Mouse (Mus musculus): ENCODE data around the gene Esr1. TPM values are rescaled to one million over a fixed set of nuclear protein-coding genes. Genes with fewer than 3 reads are reported as not detected.
A peak's percentile ranks its signal among the peaks of the same experiment; 100 is the strongest.

The Esr1 gene
- polyA plus RNA-seq, 1 experiment from 2014 or later: 0.26 TPM

DNA sequence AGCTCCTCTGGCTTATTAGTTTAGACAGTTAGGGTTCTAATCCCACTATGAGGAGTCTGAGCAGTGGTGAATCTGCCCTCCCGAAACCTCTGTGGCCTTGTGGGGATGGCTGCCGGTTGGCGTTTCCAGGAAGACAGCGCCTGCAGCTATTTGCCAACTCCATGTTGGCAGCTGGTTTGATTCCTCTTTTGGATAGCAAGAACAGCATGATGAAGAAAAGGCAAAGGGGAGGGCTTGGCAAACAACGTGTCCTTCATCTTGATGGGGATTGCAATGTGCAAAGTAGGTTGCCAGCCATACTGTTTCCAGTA is 10.1 kb downstream of the Esr1 start:
- H3K9me3 ChIP-seq: no peaks in the 10 kb centered on the region
- ATAC-seq (ENCODE audit: borderline replicate concordance, extremely low read depth, low FRiP score, low TSS enrichment): no peak
- H3K4me3 ChIP-seq: no peak overlapping the region
- no peak overlapping the region for H3K4me2 ChIP-seq
- H3K9ac ChIP-seq: no peak overlapping the region
- H3K27ac ChIP-seq: no peak overlapping the region
- H3K27me3 ChIP-seq: no peaks in the 10 kb centered on the region
- H3K36me3 ChIP-seq: no peaks in the 10 kb centered on the region
- WGBS: 85% methylated on average over 5 of the region's 5 CpGs
- no peaks in the 10 kb centered on the region for H3K4me1 ChIP-seq

- Histone ChIP-seq H3K9ac (no peak overlapping the region), H3K4me2 (no peak overlapping the region), H3K4me1 (no peaks in the 10 kb centered on the region), H3K27me3 (no peaks in the 10 kb centered on the region), H3K4me3 (no peak overlapping the region), H3K9me3 (no peaks in the 10 kb centered on the region), H3K36me3 (no peaks in the 10 kb centered on the region), H3K27ac (no peak overlapping the region)
- ATAC-seq (ENCODE audit: borderline replicate concordance, extremely low read depth, low FRiP score, low TSS enrichment): no peak
These were observed 11.9 kb downstream of the Esr1 start for GRCm38 (mm10) chr10:4623319-4623718.

DNA sequence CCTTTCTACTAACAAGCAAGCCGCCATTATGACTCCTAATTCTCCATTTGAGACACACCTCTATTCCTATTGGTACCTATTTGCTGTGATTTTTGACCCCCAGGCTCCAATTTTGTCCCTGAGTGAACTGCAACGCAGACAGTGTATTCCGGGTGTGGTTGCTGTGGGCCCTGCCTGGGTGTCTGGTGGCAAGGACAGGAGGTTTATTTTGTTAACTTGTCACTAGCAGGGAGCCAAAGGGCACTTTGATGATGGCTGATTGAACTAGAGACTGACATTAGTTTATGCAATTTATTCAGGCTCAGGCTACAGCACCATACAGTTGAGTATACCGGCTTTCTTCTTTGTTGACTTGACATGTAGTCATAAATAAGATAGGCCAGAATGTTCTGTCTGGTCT is 13.2 kb downstream of the Esr1 start:
- no peak overlapping the region for H3K9ac ChIP-seq
- no peaks in the 10 kb centered on the region for H3K27me3 ChIP-seq
- no peaks in the 10 kb centered on the region for H3K9me3 ChIP-seq

GRCm38 (mm10) chr10:4625300-4625699 is 13.9 kb downstream of the Esr1 start:
- H3K4me3 ChIP-seq: no peak overlapping the region
- no peaks in the 10 kb centered on the region for H3K9me3 ChIP-seq
- H3K4me1 ChIP-seq: no peaks in the 10 kb centered on the region
- H3K4me2 ChIP-seq: no peak overlapping the region
- H3K9ac ChIP-seq: no peak overlapping the region
- no peaks in the 10 kb centered on the region for H3K36me3 ChIP-seq
- WGBS: 50% methylated on average over 6 of the region's 6 CpGs
- ATAC-seq (ENCODE audit: borderline replicate concordance, extremely low read depth, low FRiP score, low TSS enrichment): no peak
- H3K27ac ChIP-seq: no peak overlapping the region
- no peaks in the 10 kb centered on the region for H3K27me3 ChIP-seq

More for the DNA sequence above, 13.2 kb downstream of the Esr1 start:
- Histone ChIP-seq H3K4me1 (no peaks in the 10 kb centered on the region), H3K4me3 (no peak overlapping the region), H3K27ac (no peak overlapping the region), H3K4me2 (no peak overlapping the region), H3K36me3 (no peaks in the 10 kb centered on the region)
- 74% methylated on average over 4 of the region's 4 CpGs for WGBS
- no peak for ATAC-seq (ENCODE audit: borderline replicate concordance, extremely low read depth, low FRiP score, low TSS enrichment)

GRCm38 (mm10) chr10:4626432-4626831 is 15.0 kb downstream of the Esr1 start:
- 74% methylated on average over 7 of the region's 7 CpGs for WGBS
- no peaks in the 10 kb centered on the region for H3K9me3 ChIP-seq
- ATAC-seq (ENCODE audit: borderline replicate concordance, extremely low read depth, low FRiP score, low TSS enrichment): no peak
- no peaks in the 10 kb centered on the region for H3K27me3 ChIP-seq
- H3K9ac ChIP-seq: no peak overlapping the region
- H3K27ac ChIP-seq: no peak overlapping the region
- H3K4me2 ChIP-seq: no peak overlapping the region
- no peak overlapping the region for H3K4me3 ChIP-seq
- H3K4me1 ChIP-seq: no peaks in the 10 kb centered on the region
- no peaks in the 10 kb centered on the region for H3K36me3 ChIP-seq

DNA sequence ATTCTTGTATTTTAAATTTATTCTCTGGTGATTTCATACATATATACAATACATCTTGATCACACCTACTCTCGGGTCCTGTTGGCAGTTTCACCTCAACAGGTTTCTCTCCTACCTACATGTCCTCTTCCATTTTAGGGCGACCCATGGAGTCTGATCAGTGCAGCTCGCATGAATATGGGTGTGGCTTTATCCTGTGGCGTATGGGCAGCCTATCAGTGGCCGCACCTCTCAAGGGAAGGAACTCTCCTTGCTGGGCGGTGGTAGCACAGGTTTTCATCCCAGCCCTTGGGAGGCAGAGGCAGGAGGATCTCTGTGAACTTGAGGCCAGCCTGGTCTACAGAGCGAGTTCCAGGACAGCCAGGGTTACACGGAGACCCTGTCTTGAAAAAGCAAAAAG is 15.6 kb downstream of the Esr1 start:
- Histone ChIP-seq H3K9me3 (no peaks in the 10 kb centered on the region), H3K9ac (no peak overlapping the region), H3K36me3 (no peaks in the 10 kb centered on the region), H3K27me3 (no peaks in the 10 kb centered on the region), H3K4me1 (no peaks in the 10 kb centered on the region), H3K4me3 (no peak overlapping the region), H3K4me2 (no peak overlapping the region), H3K27ac (no peak overlapping the region)
- 77% methylated on average over 8 of the region's 8 CpGs for WGBS
- no peak for ATAC-seq (ENCODE audit: borderline replicate concordance, extremely low read depth, low FRiP score, low TSS enrichment)

DNA sequence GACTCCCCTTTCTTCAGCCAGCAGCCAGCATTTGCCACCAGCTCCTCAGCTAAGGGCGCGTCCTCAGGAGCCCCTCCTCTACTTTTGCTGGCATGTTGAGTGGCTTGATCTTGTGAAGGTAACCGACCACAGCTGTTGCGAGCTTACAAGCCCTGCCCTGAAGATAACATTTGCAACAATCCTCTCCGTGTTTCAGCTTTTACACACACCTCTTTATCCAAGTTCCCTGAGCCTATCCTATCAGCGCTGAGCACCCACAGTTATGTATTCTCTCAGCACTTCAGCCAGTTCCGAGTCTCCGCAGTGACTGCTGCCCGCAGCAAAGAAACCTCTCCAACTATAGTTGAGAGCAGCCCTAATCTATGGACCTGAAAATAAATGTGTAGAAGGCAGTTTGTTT is 16.0 kb downstream of the Esr1 start:
- Histone ChIP-seq H3K36me3 (no peaks in the 10 kb centered on the region), H3K4me1 (no peaks in the 10 kb centered on the region), H3K4me2 (no peak overlapping the region), H3K27me3 (no peaks in the 10 kb centered on the region), H3K9ac (no peak overlapping the region), H3K9me3 (no peaks in the 10 kb centered on the region), H3K27ac (no peak overlapping the region), H3K4me3 (no peak overlapping the region)
- ATAC-seq (ENCODE audit: borderline replicate concordance, extremely low read depth, low FRiP score, low TSS enrichment): peak; percentile 31; the same call in 1 of the 2 replicates
- 51% methylated on average over 9 of the region's 9 CpGs for WGBS

DNA sequence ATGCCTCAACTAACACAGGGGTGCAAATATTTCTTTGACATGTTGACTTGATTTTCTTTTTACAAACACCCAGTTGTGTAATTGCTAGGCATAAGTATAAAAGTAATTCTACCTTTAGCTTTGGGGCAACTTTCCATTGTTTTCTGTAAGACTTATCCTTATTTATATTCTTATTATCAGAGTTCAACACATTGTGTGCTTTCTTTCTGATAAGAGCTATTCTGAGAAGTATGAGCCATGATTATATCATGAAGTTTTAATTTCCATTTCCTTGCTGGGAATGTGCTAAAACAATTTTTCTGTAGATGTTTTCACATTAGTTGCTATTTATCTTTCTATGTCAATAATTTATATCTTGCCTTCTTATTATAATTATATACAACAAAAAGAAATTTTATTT is 17.9 kb downstream of the Esr1 start:
- no peaks in the 10 kb centered on the region for H3K36me3 ChIP-seq
- H3K9ac ChIP-seq: no peak overlapping the region
- no peaks in the 10 kb centered on the region for H3K9me3 ChIP-seq
- H3K4me1 ChIP-seq: no peaks in the 10 kb centered on the region
- no peak for ATAC-seq (ENCODE audit: borderline replicate concordance, extremely low read depth, low FRiP score, low TSS enrichment)
- H3K27me3 ChIP-seq: no peaks in the 10 kb centered on the region
- H3K4me2 ChIP-seq: no peak overlapping the region
- no peak overlapping the region for H3K27ac ChIP-seq
- H3K4me3 ChIP-seq: no peak overlapping the region

DNA sequence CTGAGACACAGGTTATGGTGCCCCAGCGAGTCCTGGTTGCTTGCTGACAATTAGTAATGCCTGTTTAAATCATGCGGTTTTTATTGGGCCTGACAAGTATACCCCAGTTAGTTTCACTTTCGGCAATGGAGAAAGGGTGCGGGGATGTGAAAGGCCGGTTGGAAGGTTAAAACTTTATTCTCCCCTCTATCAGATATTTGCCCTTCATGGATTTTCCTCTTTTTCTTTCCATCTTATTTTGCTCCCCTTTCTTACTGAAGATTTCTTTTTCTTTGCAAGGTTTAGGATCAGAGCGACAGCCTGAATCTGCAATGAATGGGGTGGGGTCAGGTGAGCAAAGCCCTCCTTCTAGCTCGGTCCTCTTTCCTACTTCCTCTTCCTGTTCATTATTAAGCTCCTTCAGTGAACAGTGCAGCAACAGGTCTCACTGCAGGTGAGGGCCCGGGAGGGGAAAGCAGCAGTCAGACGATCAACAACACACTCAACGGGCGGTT is 20.9 kb downstream of the Esr1 start:
- ATAC-seq (ENCODE audit: borderline replicate concordance, extremely low read depth, low FRiP score, low TSS enrichment): no peak
- 79% methylated on average over 11 of the region's 11 CpGs for WGBS
- H3K4me3 ChIP-seq: no peak overlapping the region
- H3K9me3 ChIP-seq: no peaks in the 10 kb centered on the region
- H3K9ac ChIP-seq: no peak overlapping the region
- H3K4me1 ChIP-seq: no peaks in the 10 kb centered on the region
- no peaks in the 10 kb centered on the region for H3K27me3 ChIP-seq
- H3K27ac ChIP-seq: no peak overlapping the region
- no peaks in the 10 kb centered on the region for H3K36me3 ChIP-seq
- H3K4me2 ChIP-seq: no peak overlapping the region

GRCm38 (mm10) chr10:4633287-4634030 is 22.1 kb downstream of the Esr1 start:
- Histone ChIP-seq H3K4me3 (no peak overlapping the region), H3K4me2 (no peak overlapping the region)
- no peak for ATAC-seq (ENCODE audit: borderline replicate concordance, extremely low read depth, low FRiP score, low TSS enrichment)

DNA sequence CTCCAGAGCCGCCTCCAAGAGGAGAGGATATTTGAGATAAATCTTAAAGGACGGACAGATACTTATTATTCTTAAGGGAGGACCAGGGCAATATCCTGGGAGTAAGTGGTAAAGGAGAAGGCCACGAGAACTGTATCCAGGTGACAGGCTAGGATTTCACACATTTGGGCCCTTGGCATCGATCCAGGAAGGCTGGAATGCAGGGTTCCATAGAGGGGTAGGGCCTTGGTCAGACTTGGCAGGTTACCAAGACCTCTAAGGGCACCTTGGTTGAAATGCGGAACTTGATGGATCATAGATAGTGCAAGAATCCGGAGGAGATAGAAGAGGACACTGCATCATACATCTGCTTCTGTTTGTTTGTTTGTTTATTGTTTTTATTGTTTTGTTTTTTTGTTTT is 24.3 kb downstream of the Esr1 start:
- no peaks in the 10 kb centered on the region for H3K27me3 ChIP-seq
- no peak overlapping the region for H3K4me3 ChIP-seq
- no peaks in the 10 kb centered on the region for H3K4me1 ChIP-seq
- no peak overlapping the region for H3K4me2 ChIP-seq
- H3K36me3 ChIP-seq: no peaks in the 10 kb centered on the region
- H3K9ac ChIP-seq: no peak overlapping the region
- H3K27ac ChIP-seq: no peak overlapping the region
- no peak for ATAC-seq (ENCODE audit: borderline replicate concordance, extremely low read depth, low FRiP score, low TSS enrichment)
- WGBS: 55% methylated on average over 6 of the region's 6 CpGs
- H3K9me3 ChIP-seq: no peaks in the 10 kb centered on the region

More at GRCm38 (mm10) chr10:4633287-4634030, 22.1 kb downstream of the Esr1 start:
- Histone ChIP-seq H3K27ac (no peak overlapping the region), H3K36me3 (no peaks in the 10 kb centered on the region), H3K9ac (no peak overlapping the region), H3K9me3 (no peaks in the 10 kb centered on the region), H3K4me1 (no peaks in the 10 kb centered on the region), H3K27me3 (no peaks in the 10 kb centered on the region)
- 48% methylated on average over 14 of the region's 14 CpGs for WGBS

DNA sequence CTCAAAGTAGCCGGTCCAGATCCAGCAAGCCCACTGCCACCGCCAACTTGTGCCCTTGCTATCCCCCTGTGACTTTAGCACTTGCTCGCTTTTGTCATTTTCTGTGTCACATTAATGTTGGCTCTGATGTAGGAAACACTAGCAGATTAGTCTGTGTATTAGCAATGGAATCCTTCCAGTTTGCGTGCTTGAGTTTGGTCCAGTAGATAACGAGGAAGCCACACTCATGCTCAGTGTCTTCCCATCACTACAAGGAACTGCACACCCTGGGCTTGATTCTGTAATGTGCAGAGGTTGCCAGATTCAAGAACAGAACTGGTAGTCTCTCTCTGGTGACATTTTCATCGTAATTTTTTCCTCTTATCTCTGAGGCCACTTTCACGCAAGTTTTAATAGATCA is 34.7 kb downstream of the Esr1 start:
- no peaks in the 10 kb centered on the region for H3K36me3 ChIP-seq
- WGBS: 72% methylated on average over 7 of the region's 7 CpGs
- no peak overlapping the region for H3K4me3 ChIP-seq
- H3K27me3 ChIP-seq: no peaks in the 10 kb centered on the region
- H3K9me3 ChIP-seq: no peaks in the 10 kb centered on the region
- no peak; the same call in 1 of the 2 replicates for ATAC-seq (ENCODE audit: borderline replicate concordance, extremely low read depth, low FRiP score, low TSS enrichment)
- H3K27ac ChIP-seq: no peak overlapping the region
- no peak overlapping the region for H3K9ac ChIP-seq
- no peak overlapping the region for H3K4me2 ChIP-seq
- no peaks in the 10 kb centered on the region for H3K4me1 ChIP-seq

DNA sequence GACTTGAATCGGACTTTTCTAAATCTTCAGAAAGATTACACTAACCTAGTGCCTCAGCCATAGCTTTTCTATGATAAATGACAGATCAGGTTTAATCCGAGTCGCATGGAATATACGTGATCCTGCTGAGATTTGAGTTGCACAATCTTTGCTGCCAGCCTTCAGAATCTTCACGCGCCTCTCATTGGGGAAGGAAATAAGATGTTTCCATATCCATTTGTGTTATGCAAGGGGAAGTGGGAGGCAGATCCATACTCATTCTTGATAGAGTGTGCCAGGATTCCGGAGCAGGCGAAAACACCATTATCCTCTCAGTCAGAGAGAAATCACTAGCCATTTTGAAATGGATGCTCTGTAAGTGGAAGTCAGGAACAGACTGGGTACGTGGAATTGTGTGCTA is 35.5 kb downstream of the Esr1 start:
- no peak overlapping the region for H3K27ac ChIP-seq
- H3K4me3 ChIP-seq: no peak overlapping the region
- no peaks in the 10 kb centered on the region for H3K9me3 ChIP-seq
- H3K4me2 ChIP-seq: no peak overlapping the region
- no peaks in the 10 kb centered on the region for H3K36me3 ChIP-seq
- H3K27me3 ChIP-seq: no peaks in the 10 kb centered on the region
- no peak for ATAC-seq (ENCODE audit: borderline replicate concordance, extremely low read depth, low FRiP score, low TSS enrichment)
- WGBS: 79% methylated on average over 9 of the region's 9 CpGs
- H3K4me1 ChIP-seq: no peaks in the 10 kb centered on the region
- no peak overlapping the region for H3K9ac ChIP-seq

Measured in lung, embryonic 15.5 days (tissue).